32 mouse cellular contexts compared by ENCODE assay signal in genomic region chr2:43862709-43863108, GRCm38 (mm10).
DNase-seq lines count a peak whose midpoint lies in the region; ATAC-seq and TF ChIP-seq lines count a peak whose summit lies in the region.
"Had no signal": no experiment of that assay in that cellular context is flagged by ENCODE, and none has a peak within 500 bp of the region (broad histone marks: within the 10 kb centered on the region; RNA-seq: fewer than 3 reads in every experiment).

No protein-coding gene starts in this region.

- no peak overlapping the region for H3K4me2 ChIP-seq in lung, postnatal 0 days (replicated peaks; ENCODE audit: low read depth, low read length)
- H3K4me2 ChIP-seq in intestine, postnatal 0 days (replicated peaks; ENCODE audit: low read depth): no peak overlapping the region
- H3K4me2 ChIP-seq: forebrain, embryonic 13.5 days; heart, embryonic 13.5 days; hindbrain, embryonic 15.5 days; lung, embryonic 14.5 days; midbrain, embryonic 12.5 days; neural tube, embryonic 13.5 days had no signal

- TF ChIP-seq EP300 in lung, postnatal 0 days (IDR thresholded peaks at IDR 0.05): no peak

- H3K27me3 ChIP-seq in lung, postnatal 0 days (replicated peaks; ENCODE audit: insufficient read depth, low read length): no peaks in the 10 kb centered on the region
- H3K27me3 ChIP-seq in intestine, postnatal 0 days (replicated peaks; ENCODE audit: control insufficient read depth, insufficient read depth, low read length): no peaks in the 10 kb centered on the region
- H3K27me3 ChIP-seq: forebrain, embryonic 13.5 days; heart, embryonic 13.5 days; hindbrain, embryonic 15.5 days; megakaryocyte, embryonic 14.5 days; midbrain, embryonic 12.5 days; neural tube, embryonic 13.5 days had no signal

- WGBS in lung, postnatal 0 days: 60% methylated on average over 5 of the region's 5 CpGs
- 68% methylated on average over 5 of the region's 5 CpGs for WGBS in intestine, postnatal 0 days

- no peak for TF ChIP-seq CTCF in lung, postnatal 0 days (IDR thresholded peaks at IDR 0.05)
- TF ChIP-seq CTCF in intestine, postnatal 0 days (IDR thresholded peaks at IDR 0.05; ENCODE audit: low read depth): no peak

- no peaks in the 10 kb centered on the region for H3K36me3 ChIP-seq in lung, postnatal 0 days (ENCODE audit: insufficient read depth, low read length)
- no peaks in the 10 kb centered on the region for H3K36me3 ChIP-seq in intestine, postnatal 0 days (ENCODE audit: control insufficient read depth, insufficient read depth)
- H3K36me3 ChIP-seq: G1E; heart, embryonic 13.5 days; hindbrain, embryonic 10.5 days; hindbrain, embryonic 15.5 days; midbrain, embryonic 12.5 days; neural tube, embryonic 13.5 days had no signal

- no peaks in the 10 kb centered on the region for H3K9me3 ChIP-seq in lung, postnatal 0 days (ENCODE audit: low read length)
- H3K9me3 ChIP-seq in intestine, postnatal 0 days (ENCODE audit: control insufficient read depth): no peaks in the 10 kb centered on the region
- H3K9me3 ChIP-seq: forebrain, embryonic 13.5 days; G1E; heart, embryonic 13.5 days; hindbrain, embryonic 10.5 days; hindbrain, embryonic 15.5 days; megakaryocyte, embryonic 14.5 days; midbrain, embryonic 12.5 days; neural tube, embryonic 13.5 days had no signal

- H3K9ac ChIP-seq in lung, postnatal 0 days (replicated peaks; ENCODE audit: low read depth): no peak overlapping the region
- no peak overlapping the region for H3K9ac ChIP-seq in intestine, postnatal 0 days (ENCODE audit: low read depth, low read length)
- H3K9ac ChIP-seq: forebrain, embryonic 13.5 days; heart, embryonic 13.5 days; hindbrain, embryonic 15.5 days; liver, embryonic 14.5 days; lung, embryonic 14.5 days; midbrain, embryonic 12.5 days; neural tube, embryonic 13.5 days had no signal

- H3K27ac ChIP-seq in lung, postnatal 0 days (ENCODE audit: low read length): no peak overlapping the region
- H3K27ac ChIP-seq in intestine, postnatal 0 days (ENCODE audit: low read depth, low read length): no peak overlapping the region
- H3K27ac ChIP-seq: forebrain, embryonic 13.5 days; gastrocnemius, adult 2 months; heart, embryonic 13.5 days; hindbrain, embryonic 10.5 days; hindbrain, embryonic 15.5 days; kidney, postnatal 0 days; liver, embryonic 14.5 days; midbrain, embryonic 12.5 days; neural tube, embryonic 13.5 days; stomach, postnatal 0 days had no signal

- no peak for ATAC-seq in lung, postnatal 0 days
- ATAC-seq in megakaryocyte progenitor cell, adult 5-6 weeks (replicated peaks; ENCODE audit: poor library complexity): peak; percentile 97
- ATAC-seq in intestine, postnatal 0 days: no peak
- ATAC-seq: forebrain, embryonic 13.5 days; inflammation-experienced regulatory T-cells, adult 6 months had no signal

- no peak overlapping the region for H3K4me3 ChIP-seq in lung, postnatal 0 days (ENCODE audit: low read depth, low read length)
- H3K4me3 ChIP-seq in intestine, postnatal 0 days (ENCODE audit: low read depth, low read length): no peak overlapping the region
- H3K4me3 ChIP-seq: forebrain, embryonic 13.5 days; gastrocnemius, adult 2 months; heart, embryonic 13.5 days; hindbrain, embryonic 10.5 days; hindbrain, embryonic 15.5 days; megakaryocyte, embryonic 14.5 days; midbrain, embryonic 12.5 days; neural tube, embryonic 13.5 days had no signal

- peak; percentile 7 for DNase-seq in lung, postnatal 0 days (ENCODE audit: low spot score)
- no peak for DNase-seq in lung, adult 18-20 months
- DNase-seq in c-Kit-positive CD71-negative TER-119-negative erythroid progenitor cells, embryonic 14.5 days (ENCODE audit: low read depth): peak; percentile 9
- DNase-seq in right cerebral cortex, adult 2 months (ENCODE audit: low spot score in 2 of 2): no peak
- no peak for DNase-seq in right cerebral cortex, postnatal 36 days (ENCODE audit: low spot score in 2 of 2)
- DNase-seq: adrenal gland, postnatal 25 days; cerebellum, adult 8-10 months; cerebellum, postnatal 25 days; gastrocnemius, adult 2 months; gastrocnemius, postnatal 36 days; heart, postnatal 10 days; kidney, adult 18-20 months; kidney, postnatal 4 days; left cerebral cortex, postnatal 4 days; lung, embryonic 14.5 days; right cerebral cortex, postnatal 14 days; thymus, adult 18-20 months; thymus, postnatal 36 days had no signal

- H3K4me1 ChIP-seq in lung, postnatal 0 days (ENCODE audit: insufficient read depth, low read depth, low read length): no peaks in the 10 kb centered on the region
- no peaks in the 10 kb centered on the region for H3K4me1 ChIP-seq in intestine, postnatal 0 days (replicated peaks; ENCODE audit: control insufficient read depth, insufficient read depth, low read length)
- H3K4me1 ChIP-seq: forebrain, embryonic 13.5 days; heart, embryonic 13.5 days; hindbrain, embryonic 10.5 days; hindbrain, embryonic 15.5 days; midbrain, embryonic 12.5 days; neural tube, embryonic 13.5 days had no signal

Comparison
In these comparisons a context has a peak if more than half of its experiments do, and no peak if none do; other contexts are left out.
1. DNase-seq: peak in lung, postnatal 0 days (single experiment) and c-Kit-positive CD71-negative TER-119-negative erythroid progenitor cells, embryonic 14.5 days (single experiment); none in lung, adult 18-20 months (0 of 2), right cerebral cortex, adult 2 months (0 of 2) and right cerebral cortex, postnatal 36 days (0 of 2).